Mouse (Mus musculus) megakaryocyte, embryonic 14.5 days (primary cell): ENCODE results near the gene Foxa1. TPM values are rescaled to one million over a fixed set of nuclear protein-coding genes. Genes with fewer than 3 reads are reported as not detected.

Experiments
- H3K27me3 ChIP-seq: replicated peaks from 2 replicates; pipeline ENCODE3; 2012; ENCODE audit warnings: inconsistent platforms
- H3K36me3 ChIP-seq: replicated peaks from 2 replicates; pipeline ENCODE3; 2012; ENCODE audit warnings: low read length, inconsistent platforms, mixed read lengths
- H3K4me1 ChIP-seq: 2 replicates; pipeline ENCODE4 v1.6.1; 2012; ENCODE audit warnings: inconsistent platforms
- H3K4me3 ChIP-seq: replicated peaks from 2 replicates; pipeline ENCODE3; 2012; ENCODE audit warnings: moderate library complexity, mild to moderate bottlenecking, inconsistent platforms
- H3K9me3 ChIP-seq: 2 replicates; pipeline ENCODE4 v1.6.1; 2012; ENCODE audit warnings: inconsistent platforms
- FLI1 ChIP-seq: IDR thresholded peaks from 2 replicates; pipeline ENCODE4 v1.6.1; 2012; ENCODE audit warnings: low read length, inconsistent platforms, mixed read lengths
- GATA1 ChIP-seq: IDR thresholded peaks from 3 replicates; pipeline ENCODE4 v1.6.1; 2012; ENCODE audit warnings: mixed read lengths, low read length, inconsistent platforms, borderline replicate concordance
- polyA plus RNA-seq: library from polyadenylated mRNA; stranded (reverse); fragments of >175 nt; gene quantifications from 2 replicates; pipeline ENCODE4 v1.2.3, GENCODE M21; 2012; ENCODE audit warnings: low replicate concordance; ENCODE audit not compliant: insufficient read depth

The Foxa1 gene
- polyA plus RNA-seq, 1 experiment = not detected

- Histone ChIP-seq H3K9me3 (peaks cover 4% of the 10 kb centered on the region), H3K4me3 (peak overlapping the region; percentile 82), H3K4me1 (peaks cover 47% of the 10 kb centered on the region), H3K27me3 (peaks cover 95% of the 10 kb centered on the region), H3K36me3 (no peaks in the 10 kb centered on the region)
- TF ChIP-seq FLI1 (no peak), GATA1 (no peak)
These were observed 2.4 kb upstream of the Foxa1 start for GRCm38 (mm10) chr12:57548981-57549666.

- peak overlapping the region; percentile 82 for H3K4me3 ChIP-seq
- no peak for TF ChIP-seq FLI1
- TF ChIP-seq GATA1 = no peak
- H3K4me1 ChIP-seq = peaks cover 51% of the 10 kb centered on the region
- peaks cover 7% of the 10 kb centered on the region for H3K9me3 ChIP-seq
- H3K36me3 ChIP-seq = no peaks in the 10 kb centered on the region
- peaks cover 95% of the 10 kb centered on the region for H3K27me3 ChIP-seq
These were observed 1.8 kb upstream of the Foxa1 start for GRCm38 (mm10) chr12:57548352-57548980.

- Histone ChIP-seq H3K27me3 (peaks cover 95% of the 10 kb centered on the region), H3K4me1 (peaks cover 57% of the 10 kb centered on the region)
These were observed 1.2 kb upstream of the Foxa1 start for GRCm38 (mm10) chr12:57547890-57548289.

GRCm38 (mm10) chr12:57545371-57546241 lies 1.1 kb downstream of the Foxa1 start:
- H3K36me3 ChIP-seq = no peaks in the 10 kb centered on the region
- peak overlapping the region; percentile 93 for H3K4me3 ChIP-seq
- H3K27me3 ChIP-seq = peaks cover 95% of the 10 kb centered on the region
- no peak for TF ChIP-seq GATA1
- TF ChIP-seq FLI1 = no peak
- H3K4me1 ChIP-seq = peaks cover 67% of the 10 kb centered on the region
- H3K9me3 ChIP-seq = peaks cover 24% of the 10 kb centered on the region

More at GRCm38 (mm10) chr12:57547890-57548289, 1.2 kb upstream of the Foxa1 start:
- peaks cover 13% of the 10 kb centered on the region for H3K9me3 ChIP-seq
- TF ChIP-seq GATA1 = no peak
- no peak for TF ChIP-seq FLI1
- H3K36me3 ChIP-seq = no peaks in the 10 kb centered on the region
- H3K4me3 ChIP-seq = no peak overlapping the region

- H3K4me3 ChIP-seq = peak overlapping the region; percentile 93
- peaks cover 91% of the 10 kb centered on the region for H3K27me3 ChIP-seq
These were observed 1.9 kb downstream of the Foxa1 start for GRCm38 (mm10) chr12:57544641-57545370.

GRCm38 (mm10) chr12:57543627-57543991 lies 3.1 kb downstream of the Foxa1 start:
- Histone ChIP-seq H3K36me3 (no peaks in the 10 kb centered on the region), H3K27me3 (peaks cover 91% of the 10 kb centered on the region), H3K4me1 (peaks cover 62% of the 10 kb centered on the region), H3K9me3 (peaks cover 20% of the 10 kb centered on the region), H3K4me3 (peak overlapping the region; percentile 60)
- TF ChIP-seq GATA1 (no peak), FLI1 (no peak)

More at GRCm38 (mm10) chr12:57544641-57545370, 1.9 kb downstream of the Foxa1 start:
- TF ChIP-seq FLI1 (no peak), GATA1 (no peak)
- peaks cover 62% of the 10 kb centered on the region for H3K4me1 ChIP-seq
- H3K9me3 ChIP-seq = peaks cover 24% of the 10 kb centered on the region
- no peaks in the 10 kb centered on the region for H3K36me3 ChIP-seq

GRCm38 (mm10) chr12:57542746-57543626 lies 3.7 kb downstream of the Foxa1 start:
- TF ChIP-seq FLI1 (no peak), GATA1 (no peak)
- Histone ChIP-seq H3K36me3 (no peaks in the 10 kb centered on the region), H3K4me3 (peak overlapping the region; percentile 56), H3K9me3 (peaks cover 20% of the 10 kb centered on the region), H3K4me1 (peaks cover 61% of the 10 kb centered on the region), H3K27me3 (peaks cover 91% of the 10 kb centered on the region)

GRCm38 (mm10) chr12:57541931-57542745 lies 4.6 kb downstream of the Foxa1 start:
- Histone ChIP-seq H3K4me1 (peaks cover 59% of the 10 kb centered on the region), H3K9me3 (peaks cover 20% of the 10 kb centered on the region), H3K4me3 (peak overlapping the region; percentile 56), H3K36me3 (no peaks in the 10 kb centered on the region), H3K27me3 (peaks cover 91% of the 10 kb centered on the region)
- TF ChIP-seq GATA1 (no peak), FLI1 (no peak)
